Mouse (Mus musculus) heart, postnatal 0 days (tissue): ENCODE measurements around the gene Tns1. TPM values are rescaled to one million over a fixed set of nuclear protein-coding genes. Genes with fewer than 3 reads are reported as not detected.

Source experiments
- ATAC-seq: fragments of 200-750 bp; cut with Nextera tagmentation; 2 replicates; pipeline ENCODE4 v1.8.0; 2017; ENCODE audit warnings: low read depth, moderate number of reproducible peaks, moderate library complexity; ENCODE audit not compliant: insufficient read depth
- DNase-seq: peaks from one replicate; pipeline ENCODE4 v3.0.0-alpha.2; 2016; ENCODE audit warnings: low spot score
- H3K27ac ChIP-seq: fragments of 300-500 bp; sonication (generic); 2 replicates; pipeline ENCODE4 v1.5.1; 2014; ENCODE audit warnings: low read depth, mild to moderate bottlenecking
- H3K27me3 ChIP-seq: fragments of 300-500 bp; sonication (generic); 2 replicates; pipeline ENCODE4 v1.6.1; 2014; ENCODE audit warnings: low read length, mixed read lengths; ENCODE audit not compliant: control insufficient read depth, insufficient read depth
- H3K36me3 ChIP-seq: fragments of 300-500 bp; sonication (generic); replicated peaks from 2 replicates; pipeline ENCODE4 v1.6.1; 2014; ENCODE audit warnings: low read length, mixed read lengths; ENCODE audit not compliant: control insufficient read depth, insufficient read depth
- H3K4me1 ChIP-seq: fragments of 300-500 bp; sonication (generic); 2 replicates; pipeline ENCODE4 v1.6.1; 2014; ENCODE audit warnings: antibody characterized with exemption; ENCODE audit not compliant: control insufficient read depth, insufficient read depth
- H3K4me2 ChIP-seq: fragments of 300-500 bp; sonication (generic); 2 replicates; pipeline ENCODE4 v1.6.1; 2014; ENCODE audit warnings: low read depth, mild to moderate bottlenecking, low read length, moderate library complexity
- H3K4me3 ChIP-seq: fragments of 300-500 bp; sonication (generic); 2 replicates; pipeline ENCODE4 v1.5.1; 2014; ENCODE audit warnings: low read depth, low read length
- H3K9ac ChIP-seq: fragments of 300-500 bp; sonication (generic); replicated peaks from 2 replicates; pipeline ENCODE4 v1.6.1; 2014; ENCODE audit warnings: low read depth, low read length, mixed read lengths
- H3K9me3 ChIP-seq: fragments of 300-500 bp; sonication (generic); replicated peaks from 2 replicates; pipeline ENCODE4 v1.6.1; 2016; ENCODE audit warnings: low read length; ENCODE audit not compliant: control insufficient read depth
- CTCF ChIP-seq: IDR thresholded peaks from 2 replicates; pipeline ENCODE4 v1.5.1; 2016; ENCODE audit warnings: antibody characterized with exemption, control low read depth, low read depth
- EP300 ChIP-seq: IDR thresholded peaks from 2 replicates; pipeline ENCODE4 v1.6.1; 2016; ENCODE audit warnings: antibody characterized with exemption, low read depth
- WGBS: fragments of 180-500 bp; shearing (Covaris S2); extraction: QIAGEN DNeasy Blood & Tissue Kit; methylation state at CpG from one replicate; pipeline ENCODE4 v1.1.7; 2014; 5-methylcytosine and 5-hydroxymethylcytosine counted together
- polyA plus RNA-seq: library from polyadenylated mRNA; unstranded; fragments of >200 nt; fragmentation: Nextera tagmentation; extraction: Ambion mirVana; gene quantifications from 2 replicates; pipeline ENCODE4 v1.2.1, GENCODE M21; 2015
- total RNA-seq: library from RNA; depleted of rRNA; stranded (reverse); fragments of >200 nt; gene quantifications from 2 replicates; pipeline ENCODE4 v1.2.3, GENCODE M21; 2014; ENCODE audit warnings: low replicate concordance

The Tns1 gene
- total and polyA plus RNA-seq, 2 experiments from 2014 or later = 125 to 458 TPM

DNA sequence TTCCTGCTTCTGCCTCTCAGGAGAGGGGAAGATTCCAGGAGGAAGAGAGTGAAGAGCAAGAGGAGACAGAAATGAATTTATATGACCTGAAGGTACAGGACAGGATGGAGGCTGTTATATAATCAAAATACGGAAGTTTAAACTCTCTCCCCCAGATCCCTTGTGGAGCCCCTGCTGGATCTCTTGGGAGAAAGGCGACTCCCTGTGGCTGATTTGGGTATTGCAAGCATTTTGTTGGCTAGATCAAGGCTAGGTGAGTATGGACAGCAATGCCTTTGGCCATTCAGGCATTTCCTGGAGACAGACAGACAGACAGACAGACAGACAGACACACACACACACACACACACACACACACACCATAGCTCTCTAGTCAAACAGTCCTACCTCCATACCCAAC, 46.9 kb downstream of the Tns1 start:
- WGBS = 2% methylated on average over 2 of the region's 2 CpGs
- Histone ChIP-seq H3K36me3 (no peaks in the 10 kb centered on the region), H3K4me3 (no peak overlapping the region), H3K27ac (no peak overlapping the region), H3K4me1 (peaks cover 10% of the 10 kb centered on the region), H3K4me2 (no peak overlapping the region), H3K9ac (no peak overlapping the region), H3K9me3 (no peaks in the 10 kb centered on the region), H3K27me3 (no peaks in the 10 kb centered on the region)
- ATAC-seq = peak; percentile 55
- peak; percentile 65 for DNase-seq
- 0 out of 2 replicates have a peak, but pooled peaks have one; percentile 58 for TF ChIP-seq EP300
- peak; percentile 96 for TF ChIP-seq CTCF

GRCm38 (mm10) chr1:74076230-74076629, 48.0 kb downstream of the Tns1 start:
- H3K9ac ChIP-seq = no peak overlapping the region
- H3K4me1 ChIP-seq = peaks cover 2% of the 10 kb centered on the region; the same call in 1 of the 2 replicates
- H3K27ac ChIP-seq = no peak overlapping the region
- H3K4me3 ChIP-seq = no peak overlapping the region
- no peak for ATAC-seq
- H3K9me3 ChIP-seq = no peaks in the 10 kb centered on the region
- DNase-seq = no peak
- H3K27me3 ChIP-seq = no peaks in the 10 kb centered on the region
- no peak overlapping the region for H3K4me2 ChIP-seq
- H3K36me3 ChIP-seq = no peaks in the 10 kb centered on the region
- WGBS = 68% methylated on average over 4 of the region's 4 CpGs
- TF ChIP-seq EP300 = no peak
- TF ChIP-seq CTCF = no peak

GRCm38 (mm10) chr1:74074693-74075485, 49.4 kb downstream of the Tns1 start:
- peak; percentile 40; the same call in 1 of the 2 replicates for ATAC-seq
- TF ChIP-seq CTCF = no peak
- peak; percentile 72; the same call in 1 of the 2 replicates for TF ChIP-seq EP300

DNA sequence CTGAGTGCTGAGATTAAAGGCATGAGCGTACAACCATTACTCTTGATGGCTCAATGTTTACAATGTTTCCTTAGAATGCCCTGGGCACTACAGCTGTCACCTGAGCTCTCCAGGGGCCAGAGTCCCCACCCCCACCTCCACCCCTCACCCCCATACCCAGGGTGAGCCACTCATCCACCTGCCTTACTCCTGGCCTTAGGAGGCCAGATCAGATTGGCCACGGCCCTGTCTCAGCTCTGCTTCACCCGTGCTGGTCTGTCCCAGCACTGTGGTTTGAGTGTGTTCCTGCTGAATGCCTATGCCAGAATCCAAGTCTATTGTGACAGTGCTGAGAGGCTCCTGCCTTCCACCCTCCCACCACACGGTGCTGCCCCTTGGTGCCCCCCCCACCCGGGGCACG, 50.5 kb downstream of the Tns1 start:
- WGBS = 64% methylated on average over 6 of the region's 6 CpGs
- ATAC-seq (no peak), DNase-seq (no peak)
- Histone ChIP-seq H3K9me3 (no peaks in the 10 kb centered on the region), H3K4me2 (no peak overlapping the region), H3K9ac (no peak overlapping the region), H3K27me3 (no peaks in the 10 kb centered on the region), H3K4me3 (no peak overlapping the region), H3K4me1 (peaks cover 13% of the 10 kb centered on the region), H3K27ac (0 out of 2 replicates have a peak overlapping the region, but pooled peaks have one; percentile 39), H3K36me3 (no peaks in the 10 kb centered on the region)
- TF ChIP-seq CTCF = no peak
- TF ChIP-seq EP300 = no peak

More at GRCm38 (mm10) chr1:74074693-74075485, 49.4 kb downstream of the Tns1 start:
- 79% methylated on average over 7 of the region's 7 CpGs for WGBS
- peaks cover 4% of the 10 kb centered on the region for H3K4me1 ChIP-seq
- no peaks in the 10 kb centered on the region for H3K9me3 ChIP-seq
- no peaks in the 10 kb centered on the region for H3K27me3 ChIP-seq
- no peak overlapping the region for H3K9ac ChIP-seq
- H3K27ac ChIP-seq = peak overlapping the region; percentile 39
- H3K4me2 ChIP-seq = no peak overlapping the region
- no peak for DNase-seq
- no peak overlapping the region for H3K4me3 ChIP-seq
- H3K36me3 ChIP-seq = no peaks in the 10 kb centered on the region

DNA sequence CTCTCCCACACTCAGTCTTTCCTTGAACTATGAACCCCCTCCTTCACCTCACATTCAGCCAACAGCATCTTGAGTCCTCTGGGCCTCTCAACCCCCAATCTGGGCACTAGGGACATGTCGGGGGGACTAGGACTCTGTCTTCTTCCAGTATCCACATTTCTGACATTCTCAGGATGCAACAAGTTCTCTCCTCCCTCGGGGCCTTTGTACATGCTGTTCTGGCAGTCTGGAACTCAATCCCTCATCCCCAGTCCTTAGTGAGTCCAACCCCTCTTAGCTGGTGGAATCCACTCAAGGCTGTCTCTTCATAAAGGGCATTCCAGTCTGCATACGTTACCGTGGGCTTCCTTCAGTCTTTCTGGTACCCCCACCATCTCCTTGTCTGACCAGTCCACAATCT, 53.5 kb downstream of the Tns1 start:
- H3K4me2 ChIP-seq = no peak overlapping the region
- TF ChIP-seq EP300 (no peak), CTCF (no peak)
- H3K27me3 ChIP-seq = no peaks in the 10 kb centered on the region
- H3K36me3 ChIP-seq = no peaks in the 10 kb centered on the region
- DNase-seq (no peak), ATAC-seq (no peak)
- WGBS = 49% methylated on average over 4 of the region's 4 CpGs
- no peaks in the 10 kb centered on the region for H3K9me3 ChIP-seq
- peak overlapping the region; percentile 24; the same call in 1 of the 2 replicates for H3K27ac ChIP-seq
- no peak overlapping the region for H3K9ac ChIP-seq
- H3K4me1 ChIP-seq = peaks cover 38% of the 10 kb centered on the region
- no peak overlapping the region for H3K4me3 ChIP-seq
